Mouse (Mus musculus): ENCODE data around the gene Olfr275. TPM values are rescaled to one million over a fixed set of nuclear protein-coding genes. Genes with fewer than 3 reads are reported as not detected.

The Olfr275 gene
- not detected for polyA plus RNA-seq (2014; fragmentation: Illumina TruSeq; extraction: RNeasy Lipid Tissue Mini Kit (QIAGEN cat#74804); ENCODE audit: low read depth, low replicate concordance)

DNA sequence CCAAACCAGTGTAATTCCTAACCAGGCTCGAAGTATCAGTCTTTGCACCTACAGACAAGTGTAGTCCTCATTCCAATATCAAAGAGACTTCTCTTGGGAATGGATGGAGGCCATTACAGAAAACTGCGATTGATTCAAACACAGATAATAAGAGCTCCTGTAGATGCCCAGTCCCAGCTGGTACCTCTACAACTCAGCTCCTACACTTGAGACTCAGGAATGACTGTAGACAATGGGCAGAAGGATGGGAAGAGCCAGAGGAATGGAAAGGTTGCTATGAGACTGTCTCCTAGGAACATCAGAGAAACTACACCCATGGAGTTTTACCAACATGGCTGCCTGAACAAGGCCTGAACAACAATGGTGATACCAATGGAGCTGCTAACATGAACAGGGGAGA, at the start of gene Olfr275:
Olfr275 (plus strand) TSS at position 301 of the 400 bp plus-strand sequence.

DNA sequence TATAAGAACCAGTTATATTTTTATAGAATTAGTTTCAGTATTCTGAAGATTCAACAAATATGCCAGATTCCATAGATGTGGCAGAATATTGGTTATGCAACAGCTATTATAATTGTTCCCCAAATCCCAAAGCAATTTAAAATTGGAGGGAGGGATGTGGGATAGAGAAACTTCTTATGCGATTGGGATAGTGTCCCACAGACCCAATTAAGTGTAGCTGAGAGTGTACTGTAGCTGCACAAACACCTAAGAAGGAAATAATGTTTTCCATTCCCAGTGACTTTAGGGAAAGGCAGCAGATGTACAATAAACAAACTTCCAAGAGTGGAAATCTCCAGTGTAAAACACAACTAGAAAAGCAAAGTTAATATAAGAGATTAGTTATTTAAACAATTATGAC, 44.7 kb downstream of the Olfr275 start, which contains the start of gene Olfr273:
Olfr273 (minus strand) TSS at position 101 of the 400 bp plus-strand sequence.

Other genes with a start within 250 kb of the Olfr275 start
- not detected for gene Toporsl, start 218.3 kb upstream of the Olfr275 start, polyA plus RNA-seq (2014; fragmentation: Illumina TruSeq; extraction: RNeasy Lipid Tissue Mini Kit (QIAGEN cat#74804); ENCODE audit: low read depth, low replicate concordance)
- gene Olfr273, start 44.6 kb downstream of the Olfr275 start, polyA plus RNA-seq (2014; fragmentation: Illumina TruSeq; extraction: RNeasy Lipid Tissue Mini Kit (QIAGEN cat#74804); ENCODE audit: low read depth, low replicate concordance) = not detected
- gene Olfr272, start 104.6 kb downstream of the Olfr275 start, polyA plus RNA-seq (2014; fragmentation: Illumina TruSeq; extraction: RNeasy Lipid Tissue Mini Kit (QIAGEN cat#74804); ENCODE audit: low read depth, low replicate concordance) = not detected
- gene Olfr270, start 149.9 kb downstream of the Olfr275 start, polyA plus RNA-seq (2014; fragmentation: Illumina TruSeq; extraction: RNeasy Lipid Tissue Mini Kit (QIAGEN cat#74804); ENCODE audit: low read depth, low replicate concordance) = not detected
- gene Nipsnap3a, start 174.7 kb downstream of the Olfr275 start, polyA plus RNA-seq (2014; fragmentation: Illumina TruSeq; extraction: RNeasy Lipid Tissue Mini Kit (QIAGEN cat#74804); ENCODE audit: low read depth, low replicate concordance) = not detected
- 53.1 TPM for gene Nipsnap3b, start 197.3 kb downstream of the Olfr275 start, polyA plus RNA-seq (2014; fragmentation: Illumina TruSeq; extraction: RNeasy Lipid Tissue Mini Kit (QIAGEN cat#74804); ENCODE audit: low read depth, low replicate concordance)

All from adrenal gland, adult 10 weeks (tissue).